Mouse (Mus musculus) lung, postnatal 36 days (tissue): ENCODE measurements around the gene Sort1.

Experiments
- DNase-seq: peaks from one replicate; pipeline ENCODE4 v3.0.0; 2022; ENCODE audit warnings: mixed read lengths

The Sort1 gene

DNA sequence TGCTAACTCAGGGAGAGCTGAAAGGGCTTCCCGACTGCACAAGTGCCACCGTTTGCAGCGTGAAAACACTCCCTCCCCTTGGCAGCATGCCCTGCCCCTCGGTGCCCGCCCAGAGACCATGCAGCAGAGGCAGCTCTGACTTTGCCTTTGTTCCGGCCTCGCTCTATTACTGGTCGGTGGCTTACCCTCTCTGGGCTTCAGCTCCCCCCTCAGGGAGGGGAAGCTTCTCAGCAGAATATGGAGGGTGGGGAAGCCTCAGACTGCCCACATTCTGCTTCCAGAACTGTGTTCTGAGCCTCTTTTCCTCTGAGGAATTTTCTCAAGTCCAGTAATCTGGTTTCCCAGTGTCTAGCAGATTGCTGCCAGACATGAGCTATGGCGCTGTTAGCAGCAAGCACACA, 44.6 kb downstream of the Sort1 start:
- DNase-seq, result peak; percentile 88

GRCm38 (mm10) chr3:108330812-108331211, 46.9 kb downstream of the Sort1 start:
- DNase-seq, result no peak

DNA sequence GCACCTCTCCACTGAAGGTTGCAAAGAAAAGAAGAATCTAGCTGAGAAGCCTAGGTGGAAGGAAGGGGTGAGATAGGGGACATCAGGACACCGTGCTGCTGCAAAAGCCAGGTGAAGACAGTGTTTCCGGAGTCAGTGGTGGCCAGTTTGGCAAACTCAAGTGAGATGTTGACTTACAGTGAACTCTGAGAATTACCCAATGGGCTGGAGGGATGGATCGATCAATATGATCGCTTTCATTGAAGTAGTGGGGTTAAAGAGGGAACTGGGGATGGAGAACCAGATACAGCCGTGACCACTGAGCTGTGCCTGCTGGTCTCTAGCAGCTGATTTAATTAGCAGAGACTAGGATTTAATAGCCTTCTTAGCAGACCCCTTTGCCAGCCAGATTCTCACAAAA, 53.0 kb downstream of the Sort1 start:
- DNase-seq, result no peak

GRCm38 (mm10) chr3:108341040-108341439, 57.2 kb downstream of the Sort1 start:
- no peak for DNase-seq

GRCm38 (mm10) chr3:108342185-108342584, 58.3 kb downstream of the Sort1 start:
- peak; percentile 82 for DNase-seq

DNA sequence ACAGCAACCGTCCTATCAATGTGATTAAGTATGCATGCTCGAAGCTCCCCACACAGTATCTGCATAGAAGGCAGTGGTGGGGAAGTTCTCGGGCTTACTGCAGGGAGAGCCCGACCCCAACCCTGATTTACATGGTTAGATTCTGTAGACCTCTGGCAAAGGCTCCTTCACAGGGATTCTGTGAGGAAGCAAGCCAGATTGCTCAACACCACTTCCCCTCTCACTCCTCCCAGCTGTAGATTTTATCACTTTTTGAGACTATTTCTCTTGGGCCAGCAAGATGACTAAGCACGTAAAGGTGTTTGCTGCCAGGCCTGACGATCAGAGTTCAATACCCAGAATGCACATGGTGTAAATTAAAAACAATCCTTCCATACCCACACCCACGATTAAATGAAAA, 62.0 kb downstream of the Sort1 start:
- no peak for DNase-seq

DNA sequence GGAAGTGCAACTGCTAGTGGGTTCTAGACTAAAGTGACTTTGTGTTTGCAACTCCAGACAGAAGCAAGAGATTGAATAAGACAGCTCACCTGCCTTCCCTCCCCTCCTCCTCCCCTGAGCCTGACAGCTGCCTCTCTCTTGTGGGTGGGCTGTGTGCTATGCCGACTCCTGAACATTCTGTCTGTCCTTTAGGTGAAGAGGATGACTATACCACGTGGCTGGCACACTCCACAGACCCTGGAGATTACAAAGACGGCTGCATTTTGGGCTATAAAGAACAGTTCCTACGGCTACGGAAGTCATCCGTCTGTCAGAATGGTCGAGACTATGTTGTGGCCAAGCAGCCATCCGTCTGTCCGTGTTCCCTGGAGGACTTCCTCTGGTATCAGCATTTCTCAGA, 64.5 kb downstream of the Sort1 start:
- DNase-seq, result no peak

DNA sequence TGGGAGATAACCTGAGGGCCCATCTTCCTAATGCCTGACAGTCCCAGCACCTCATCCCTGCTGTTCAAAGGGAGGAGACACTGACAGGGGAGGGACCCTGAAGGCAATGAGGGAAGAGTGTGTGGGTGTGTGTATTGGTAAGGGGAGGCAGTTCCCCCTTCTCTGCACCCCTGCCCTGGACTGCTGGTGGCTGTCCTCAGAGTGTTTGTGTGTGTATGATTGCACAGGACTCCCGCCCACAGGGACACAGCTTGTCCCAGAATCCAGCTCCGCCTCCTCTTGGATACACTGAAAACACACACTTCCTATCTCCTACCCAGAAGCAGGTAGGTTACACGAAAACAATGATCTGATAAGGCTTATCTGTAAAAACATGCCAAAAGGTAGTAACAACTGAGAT, 71.4 kb downstream of the Sort1 start:
- DNase-seq, result no peak

DNA sequence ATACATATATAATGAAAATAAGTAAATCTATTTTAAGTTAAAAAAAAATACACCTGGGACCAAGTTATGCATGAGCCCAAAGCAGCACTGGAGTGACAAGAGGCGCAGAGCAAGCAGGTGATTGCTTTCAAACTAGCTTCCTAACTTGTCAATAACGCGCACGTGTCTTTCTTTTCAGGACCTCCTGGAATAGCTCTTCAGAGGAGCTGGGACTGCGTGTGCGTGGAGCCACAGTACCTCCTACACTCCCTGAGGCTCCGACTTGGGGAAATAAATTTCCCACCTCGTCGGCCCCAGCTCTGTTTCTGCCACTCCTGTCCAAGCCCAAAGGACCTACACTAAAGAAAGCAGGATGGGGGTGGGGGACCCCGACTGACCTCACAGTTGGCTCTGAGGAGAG, 73.2 kb downstream of the Sort1 start:
- no peak for DNase-seq

GRCm38 (mm10) chr3:108358445-108358844, 74.6 kb downstream of the Sort1 start:
- no peak for DNase-seq

DNA sequence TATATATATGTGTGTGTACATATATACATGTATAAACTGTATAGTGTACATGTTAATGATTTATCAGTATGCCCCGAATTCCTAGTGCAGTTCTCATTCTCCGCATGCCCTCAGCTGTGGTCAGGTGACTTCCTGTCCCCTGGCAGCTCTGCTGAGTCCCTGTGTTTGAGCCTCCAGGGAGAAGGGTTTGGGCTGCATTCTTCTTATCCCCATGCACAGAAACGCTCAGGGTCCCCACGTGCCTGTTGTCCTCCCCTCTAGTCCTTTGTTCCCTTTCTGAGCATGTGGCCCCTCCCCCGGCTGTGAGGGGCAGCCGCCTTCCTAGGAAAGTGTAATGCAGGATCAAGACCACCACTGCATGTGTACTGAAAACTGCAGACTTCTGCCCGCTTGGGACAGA, 77.0 kb downstream of the Sort1 start:
- DNase-seq, result no peak

DNA sequence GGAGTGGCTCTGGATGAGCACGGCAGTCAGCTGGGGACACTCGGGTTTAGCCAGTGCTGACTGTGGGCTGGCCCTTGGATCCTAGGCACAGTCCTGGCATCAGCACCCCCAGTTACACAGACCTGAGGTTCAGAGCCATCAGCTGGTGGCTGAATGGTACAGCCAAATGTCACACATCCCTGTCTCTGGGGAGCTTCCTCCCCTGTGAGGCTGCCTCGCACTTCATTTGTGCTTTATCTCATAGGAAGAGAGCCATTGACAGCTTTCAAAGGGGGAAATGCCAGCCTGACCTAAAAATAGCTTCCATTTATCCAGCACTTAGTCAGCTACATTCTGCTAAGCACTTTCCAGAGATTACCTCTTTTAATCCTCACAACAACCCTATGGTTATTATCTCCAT, 79.7 kb downstream of the Sort1 start:
- DNase-seq, result no peak

- DNase-seq, result no peak
Observed at GRCm38 (mm10) chr3:108364270-108364995, 80.6 kb downstream of the Sort1 start, which contains the start of gene Mybphl. Gene Mybphl (plus strand): TSS chr3:108364911.

GRCm38 (mm10) chr3:108367173-108367572, 83.3 kb downstream of the Sort1 start:
- DNase-seq, result no peak

DNA sequence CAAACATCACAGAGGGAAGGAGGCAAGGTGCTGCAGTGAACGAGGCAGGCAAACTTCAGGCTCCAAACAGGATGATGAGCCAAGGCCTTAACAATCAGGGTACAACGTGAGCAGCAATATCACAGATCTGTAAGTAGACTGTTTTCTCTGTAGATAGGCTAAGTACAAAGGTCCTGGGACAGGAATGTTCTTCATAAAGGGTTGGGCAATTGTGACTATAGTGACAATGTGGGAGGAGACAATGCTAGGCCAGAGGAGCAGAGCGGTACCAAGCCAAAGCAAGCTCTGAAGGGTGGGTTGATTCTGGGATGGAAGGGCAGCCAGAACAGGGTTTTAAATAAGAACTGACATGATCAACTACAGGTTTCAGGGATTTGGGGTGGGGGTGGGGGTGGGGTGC, 83.9 kb downstream of the Sort1 start:
- DNase-seq, result no peak

DNA sequence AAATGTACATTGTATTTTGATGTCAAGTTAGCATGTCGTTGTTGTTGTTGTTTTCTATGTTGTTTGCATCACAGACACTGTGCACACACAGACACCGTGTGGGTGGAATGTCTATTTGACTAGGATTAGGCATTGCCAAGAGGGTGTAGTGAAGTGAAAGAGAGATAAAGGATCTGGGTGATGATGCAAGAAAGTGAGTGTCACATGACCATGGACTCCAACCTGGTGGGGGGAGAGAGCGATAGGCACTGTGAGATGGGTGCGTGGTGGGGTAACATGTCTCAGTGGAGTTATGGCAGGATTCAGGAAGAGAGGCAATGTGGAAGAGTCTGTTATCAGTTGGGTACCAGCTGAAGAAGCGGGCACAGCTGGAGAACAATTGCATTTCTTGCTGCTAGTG, 84.8 kb downstream of the Sort1 start:
- no peak for DNase-seq

GRCm38 (mm10) chr3:108372274-108372673, 88.4 kb downstream of the Sort1 start:
- DNase-seq, result peak; percentile 35

GRCm38 (mm10) chr3:108372691-108373090, 88.8 kb downstream of the Sort1 start:
- peak; percentile 40 for DNase-seq

DNA sequence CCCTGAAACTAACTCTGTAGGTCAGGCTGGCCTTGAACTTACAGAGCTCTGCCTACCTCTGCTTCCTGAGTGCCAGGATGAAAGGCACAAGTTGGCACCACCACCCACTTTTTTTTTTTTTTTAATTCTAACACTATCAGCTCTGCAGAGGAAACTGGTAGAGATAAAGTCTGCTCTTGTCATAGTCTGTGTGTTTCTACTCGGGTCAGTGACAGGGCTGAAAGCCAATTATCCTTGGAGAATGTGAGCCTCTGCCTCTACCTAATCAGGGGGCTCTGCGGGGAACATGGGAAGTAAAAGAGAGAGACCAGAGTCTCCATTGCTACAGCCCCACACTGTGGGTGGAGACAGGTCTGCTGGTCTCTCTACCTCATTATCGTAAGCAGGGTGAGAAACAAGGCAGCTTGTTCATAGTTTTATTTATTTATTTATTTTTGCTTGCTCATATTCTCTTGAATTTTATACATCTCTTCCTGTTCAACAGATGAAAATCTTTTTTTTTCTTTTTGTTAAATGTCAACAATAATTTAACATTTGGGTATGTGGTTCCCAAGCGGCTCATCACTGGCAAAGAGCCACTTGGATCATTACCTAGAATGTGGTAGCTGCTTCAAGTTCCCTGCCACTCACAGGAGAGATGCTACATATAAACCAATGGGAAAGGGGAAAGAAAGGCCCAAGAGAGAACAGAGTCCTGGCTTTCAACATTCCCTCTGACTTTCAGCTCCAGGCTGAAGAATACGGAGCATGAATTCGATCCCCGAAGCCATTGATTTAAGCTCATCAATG, 95.2 kb downstream of the Sort1 start:
- DNase-seq, result no peak

- DNase-seq, result no peak
Observed at GRCm38 (mm10) chr3:108380695-108381094, 96.8 kb downstream of the Sort1 start.

- no peak for DNase-seq
Observed at GRCm38 (mm10) chr3:108381945-108382875, 98.3 kb downstream of the Sort1 start.

GRCm38 (mm10) chr3:108383485-108384354, 99.8 kb downstream of the Sort1 start, which contains the start of gene Psrc1:
Gene Psrc1 (plus strand): TSS chr3:108383839.
- DNase-seq, result peak; percentile 94
